Mouse (Mus musculus): ENCODE measurements at regions not wholly inside any gene's neighbourhood (a gene's known extent, or its start where the extent isn't known, plus 50 kb on each side); places are given as distances from the start of the nearest gene placed in this dataset.

DNA sequence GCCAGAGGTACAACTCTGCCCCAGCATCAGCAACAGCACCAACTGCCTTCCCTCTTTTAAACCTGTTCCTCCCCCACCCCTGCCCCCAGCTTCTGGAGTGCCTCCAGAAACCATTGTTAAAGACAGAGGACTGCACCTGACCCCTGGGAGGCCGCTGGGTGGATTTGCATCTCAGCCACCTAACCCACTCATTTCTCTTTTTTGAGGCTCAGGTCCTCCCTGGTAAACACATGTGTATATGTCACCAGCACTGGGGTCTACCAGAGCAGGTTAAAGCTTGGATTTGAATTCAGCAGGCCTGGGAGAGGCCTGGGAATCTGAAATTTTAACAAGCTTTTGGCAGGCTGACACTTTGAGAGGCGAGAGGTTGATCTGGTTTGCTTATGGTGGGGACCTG lies 63.5 kb upstream of the Kazn start:
- H3K27ac ChIP-seq (replicated peaks; ENCODE audit: low read depth, low read length) = no peak overlapping the region
- no peak overlapping the region for H3K9ac ChIP-seq (ENCODE audit: low read depth, low read length, severe bottlenecking)
- H3K4me3 ChIP-seq (replicated peaks; ENCODE audit: low read length) = no peak overlapping the region
- H3K36me3 ChIP-seq (ENCODE audit: control insufficient read depth, insufficient read depth, low read length) = no peaks in the 10 kb centered on the region
- H3K9me3 ChIP-seq (ENCODE audit: control insufficient read depth, low read length) = no peaks in the 10 kb centered on the region
- no peak for TF ChIP-seq POLR2A (IDR thresholded peaks at IDR 0.05; ENCODE audit: borderline replicate concordance, extremely low read depth, insufficient read depth, insufficient read length)
- H3K4me2 ChIP-seq (replicated peaks; ENCODE audit: low read depth, low read length, severe bottlenecking) = no peak overlapping the region
- H3K27me3 ChIP-seq (ENCODE audit: control insufficient read depth, insufficient read depth, low read length) = no peaks in the 10 kb centered on the region
- WGBS = 42% methylated on average over 2 of the region's 2 CpGs
- DNase-seq (ENCODE audit: low spot score) (no peak), ATAC-seq (ENCODE audit: low FRiP score, low read depth) (no peak)
- peaks cover 22% of the 10 kb centered on the region for H3K4me1 ChIP-seq (ENCODE audit: control insufficient read depth, insufficient read depth, low read length)

GRCm38 (mm10) chr4:142302041-142302723 lies 63.0 kb upstream of the Kazn start:
- Histone ChIP-seq H3K9ac (ENCODE audit: low read depth, low read length, severe bottlenecking) (no peak overlapping the region), H3K9me3 (ENCODE audit: control insufficient read depth, low read length) (no peaks in the 10 kb centered on the region), H3K27me3 (ENCODE audit: control insufficient read depth, insufficient read depth, low read length) (no peaks in the 10 kb centered on the region), H3K36me3 (ENCODE audit: control insufficient read depth, insufficient read depth, low read length) (no peaks in the 10 kb centered on the region), H3K27ac (replicated peaks; ENCODE audit: low read depth, low read length) (no peak overlapping the region), H3K4me3 (replicated peaks; ENCODE audit: low read length) (no peak overlapping the region), H3K4me1 (ENCODE audit: control insufficient read depth, insufficient read depth, low read length) (peaks cover 18% of the 10 kb centered on the region), H3K4me2 (replicated peaks; ENCODE audit: low read depth, low read length, severe bottlenecking) (no peak overlapping the region)
- 29% methylated on average over 8 of the region's 8 CpGs for WGBS
- no peak for TF ChIP-seq POLR2A (IDR thresholded peaks at IDR 0.05; ENCODE audit: borderline replicate concordance, extremely low read depth, insufficient read depth, insufficient read length)
- DNase-seq (ENCODE audit: low spot score) (no peak), ATAC-seq (ENCODE audit: low FRiP score, low read depth) (no peak)

- Histone ChIP-seq H3K27ac (replicated peaks; ENCODE audit: low read depth, low read length) (no peak overlapping the region), H3K4me2 (replicated peaks; ENCODE audit: low read depth, low read length, severe bottlenecking) (no peak overlapping the region), H3K27me3 (ENCODE audit: control insufficient read depth, insufficient read depth, low read length) (no peaks in the 10 kb centered on the region), H3K4me3 (replicated peaks; ENCODE audit: low read length) (no peak overlapping the region), H3K36me3 (ENCODE audit: control insufficient read depth, insufficient read depth, low read length) (no peaks in the 10 kb centered on the region), H3K9me3 (ENCODE audit: control insufficient read depth, low read length) (no peaks in the 10 kb centered on the region), H3K9ac (ENCODE audit: low read depth, low read length, severe bottlenecking) (no peak overlapping the region), H3K4me1 (ENCODE audit: control insufficient read depth, insufficient read depth, low read length) (peaks cover 14% of the 10 kb centered on the region)
- no peak for TF ChIP-seq POLR2A (IDR thresholded peaks at IDR 0.05; ENCODE audit: borderline replicate concordance, extremely low read depth, insufficient read depth, insufficient read length)
- ATAC-seq (ENCODE audit: low FRiP score, low read depth) (no peak), DNase-seq (ENCODE audit: low spot score) (no peak)
- 77% methylated on average over 10 of the region's 10 CpGs for WGBS
Observed at GRCm38 (mm10) chr4:142298770-142299337, 59.7 kb upstream of the Kazn start.

GRCm38 (mm10) chr4:142292760-142293159 lies 53.6 kb upstream of the Kazn start:
- no peak for DNase-seq (ENCODE audit: low spot score)
- WGBS = 66% methylated on average over 7 of the region's 7 CpGs
- Histone ChIP-seq H3K4me2 (replicated peaks; ENCODE audit: low read depth, low read length, severe bottlenecking) (no peak overlapping the region), H3K27ac (replicated peaks; ENCODE audit: low read depth, low read length) (no peak overlapping the region), H3K9ac (ENCODE audit: low read depth, low read length, severe bottlenecking) (no peak overlapping the region), H3K36me3 (ENCODE audit: control insufficient read depth, insufficient read depth, low read length) (no peaks in the 10 kb centered on the region), H3K4me3 (replicated peaks; ENCODE audit: low read length) (no peak overlapping the region), H3K9me3 (ENCODE audit: control insufficient read depth, low read length) (no peaks in the 10 kb centered on the region), H3K4me1 (ENCODE audit: control insufficient read depth, insufficient read depth, low read length) (peaks cover 6% of the 10 kb centered on the region; the same call in 1 of the 2 replicates), H3K27me3 (ENCODE audit: control insufficient read depth, insufficient read depth, low read length) (no peaks in the 10 kb centered on the region)
- no peak for TF ChIP-seq POLR2A (IDR thresholded peaks at IDR 0.05; ENCODE audit: borderline replicate concordance, extremely low read depth, insufficient read depth, insufficient read length)
- no peak for ATAC-seq (ENCODE audit: low FRiP score, low read depth)

GRCm38 (mm10) chr4:142292334-142292733 lies 53.1 kb upstream of the Kazn start:
- H3K4me3 ChIP-seq (replicated peaks; ENCODE audit: low read length) = no peak overlapping the region
- no peak overlapping the region for H3K4me2 ChIP-seq (replicated peaks; ENCODE audit: low read depth, low read length, severe bottlenecking)
- ATAC-seq (ENCODE audit: low FRiP score, low read depth) (no peak), DNase-seq (ENCODE audit: low spot score) (no peak)
- H3K27ac ChIP-seq (replicated peaks; ENCODE audit: low read depth, low read length) = no peak overlapping the region
- no peaks in the 10 kb centered on the region for H3K36me3 ChIP-seq (ENCODE audit: control insufficient read depth, insufficient read depth, low read length)
- H3K27me3 ChIP-seq (ENCODE audit: control insufficient read depth, insufficient read depth, low read length) = no peaks in the 10 kb centered on the region
- TF ChIP-seq POLR2A (IDR thresholded peaks at IDR 0.05; ENCODE audit: borderline replicate concordance, extremely low read depth, insufficient read depth, insufficient read length) = no peak
- no peaks in the 10 kb centered on the region for H3K9me3 ChIP-seq (ENCODE audit: control insufficient read depth, low read length)
- H3K9ac ChIP-seq (ENCODE audit: low read depth, low read length, severe bottlenecking) = no peak overlapping the region
- H3K4me1 ChIP-seq (ENCODE audit: control insufficient read depth, insufficient read depth, low read length) = peaks cover 6% of the 10 kb centered on the region; the same call in 1 of the 2 replicates
- WGBS = 69% methylated on average over 9 of the region's 9 CpGs
